Mouse (Mus musculus): ENCODE measurements around the gene Steap3.

DNA sequence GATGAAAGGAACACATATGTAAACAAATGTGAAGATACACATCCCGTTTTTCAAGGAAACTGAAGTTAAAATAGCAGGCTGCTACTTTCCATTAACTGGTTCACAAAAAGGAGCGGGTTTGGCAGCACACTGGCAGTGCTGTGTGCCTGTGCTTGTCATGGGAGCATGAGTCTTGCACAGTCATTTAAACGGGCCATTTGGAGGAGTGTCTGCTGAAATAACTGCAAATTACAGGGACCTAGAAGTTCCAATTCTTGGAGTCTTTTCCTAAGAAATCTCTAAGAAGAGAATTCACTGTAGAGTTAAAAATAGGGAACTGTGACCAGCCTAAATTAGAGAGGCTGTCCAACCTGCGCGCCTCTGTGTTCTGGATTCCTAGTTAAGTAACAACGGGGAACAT, 81.6 kb downstream of the Steap3 start:
- no peak for TF ChIP-seq CTCF (conservative IDR thresholded peaks at IDR 0.05; ENCODE audit: low read length)
- no peak for TF ChIP-seq POU5F1 (IDR thresholded peaks at IDR 0.05; ENCODE audit: borderline replicate concordance, low read length)
